Mouse (Mus musculus): ENCODE measurements around the gene Olfr1396.

- no peak for TF ChIP-seq POLR2A (IDR thresholded peaks at IDR 0.05; ENCODE audit: low read depth, low read length)
- TF ChIP-seq CTCF (IDR thresholded peaks at IDR 0.05; ENCODE audit: borderline replicate concordance, insufficient read depth, low read length) = no peak
Measured at GRCm38 (mm10) chr11:49107650-49108537, 6.8 kb downstream of the Olfr1396 start.
